Mouse (Mus musculus) liver, embryonic 14.5 days (tissue): ENCODE measurements around the gene Fbxo42.

Source experiments
- CTCF ChIP-seq: IDR thresholded peaks from 2 replicates; pipeline ENCODE4 v1.5.1; 2016; ENCODE audit warnings: antibody characterized with exemption, low read depth, control low read depth
- EP300 ChIP-seq: IDR thresholded peaks from 2 replicates; pipeline ENCODE4 v1.6.1; 2016; ENCODE audit warnings: antibody characterized with exemption, low read depth

GRCm38 (mm10) chr4:141207081-141207480, 59.4 kb downstream of the Fbxo42 start:
- TF ChIP-seq CTCF = no peak
- no peak for TF ChIP-seq EP300
